Mouse (Mus musculus) hindbrain, postnatal 0 days (tissue): ENCODE results near the gene Kcnip1. TPM values are rescaled to one million over a fixed set of nuclear protein-coding genes. Genes with fewer than 3 reads are reported as not detected.

Experiments
- ATAC-seq: fragments of 200-750 bp; cut with Nextera tagmentation; 2 replicates; pipeline ENCODE4 v1.8.0; 2017; ENCODE audit warnings: mild to moderate bottlenecking, moderate TSS enrichment, moderate library complexity
- DNase-seq: peaks from one replicate; pipeline ENCODE4 v3.0.0-alpha.2; 2015; ENCODE audit warnings: low spot score
- H3K27ac ChIP-seq: fragments of 300-500 bp; sonication (generic); 2 replicates; pipeline ENCODE4 v1.5.1; 2014; ENCODE audit warnings: mild to moderate bottlenecking
- H3K27me3 ChIP-seq: fragments of 300-500 bp; sonication (generic); 2 replicates; pipeline ENCODE4 v1.6.1; 2014; ENCODE audit warnings: low read length, mixed read lengths; ENCODE audit not compliant: insufficient read depth
- H3K36me3 ChIP-seq: fragments of 300-500 bp; sonication (generic); 2 replicates; pipeline ENCODE4 v1.6.1; 2014; ENCODE audit warnings: low read length, mixed read lengths; ENCODE audit not compliant: insufficient read depth
- H3K4me1 ChIP-seq: fragments of 300-500 bp; sonication (generic); 2 replicates; pipeline ENCODE4 v1.6.1; 2014; ENCODE audit warnings: antibody characterized with exemption, low read length, mixed read lengths; ENCODE audit not compliant: insufficient read depth
- H3K4me2 ChIP-seq: fragments of 300-500 bp; sonication (generic); 2 replicates; pipeline ENCODE4 v1.6.1; 2014; ENCODE audit warnings: low read depth, mild to moderate bottlenecking, low read length, moderate library complexity, mixed read lengths
- H3K4me3 ChIP-seq: fragments of 300-500 bp; sonication (generic); 2 replicates; pipeline ENCODE4 v1.5.1; 2014; ENCODE audit warnings: low read length
- H3K9ac ChIP-seq: fragments of 300-500 bp; sonication (generic); replicated peaks from 2 replicates; pipeline ENCODE4 v1.6.1; 2014; ENCODE audit warnings: mild to moderate bottlenecking, low read length, moderate library complexity, mixed read lengths
- H3K9me3 ChIP-seq: fragments of 300-500 bp; sonication (generic); 2 replicates; pipeline ENCODE4 v1.6.1; 2016; ENCODE audit warnings: low read length, mixed read lengths
- CTCF ChIP-seq: IDR thresholded peaks from 2 replicates; pipeline ENCODE4 v1.5.1; 2016; ENCODE audit warnings: antibody characterized with exemption, control low read depth, low read depth
- WGBS: fragments of 180-500 bp; shearing (Covaris S2); extraction: QIAGEN DNeasy Blood & Tissue Kit; methylation state at CpG from one replicate; pipeline ENCODE4 v1.1.7; 2014; 5-methylcytosine and 5-hydroxymethylcytosine counted together
- polyA plus RNA-seq: library from polyadenylated mRNA; unstranded; fragments of >200 nt; fragmentation: Nextera tagmentation; extraction: Ambion mirVana; gene quantifications from 2 replicates; pipeline ENCODE4 v1.2.1, GENCODE M21; 2015
- total RNA-seq: library from RNA; depleted of rRNA; stranded (reverse); fragments of >200 nt; gene quantifications from 2 replicates; pipeline ENCODE4 v1.2.3, GENCODE M21; 2014

Gene Kcnip1
- total and polyA plus RNA-seq, 2 experiments from 2014 or later: 66.8 to 132 TPM

GRCm38 (mm10) chr11:34008702-34009101, 15.8 kb upstream of the Kcnip1 start:
- H3K36me3 ChIP-seq: no peaks in the 10 kb centered on the region
- H3K9me3 ChIP-seq: no peaks in the 10 kb centered on the region
- no peak overlapping the region for H3K4me2 ChIP-seq
- no peak overlapping the region for H3K4me3 ChIP-seq
- no peak overlapping the region for H3K9ac ChIP-seq
- peak; percentile 86 for TF ChIP-seq CTCF
- DNase-seq: peak; percentile 84
- H3K27ac ChIP-seq: no peak overlapping the region
- WGBS: 42% methylated on average over 9 of the region's 9 CpGs
- 0 out of 2 replicates have a peak, but pooled peaks have one; percentile 15 for ATAC-seq
- H3K4me1 ChIP-seq: no peaks in the 10 kb centered on the region
- H3K27me3 ChIP-seq: no peaks in the 10 kb centered on the region

GRCm38 (mm10) chr11:34008214-34008613, 15.3 kb upstream of the Kcnip1 start:
- TF ChIP-seq CTCF: no peak
- Histone ChIP-seq H3K4me2 (no peak overlapping the region), H3K36me3 (no peaks in the 10 kb centered on the region), H3K27me3 (no peaks in the 10 kb centered on the region), H3K9ac (no peak overlapping the region), H3K9me3 (no peaks in the 10 kb centered on the region), H3K4me1 (no peaks in the 10 kb centered on the region), H3K27ac (no peak overlapping the region), H3K4me3 (no peak overlapping the region)
- ATAC-seq (no peak), DNase-seq (no peak)
- WGBS: 84% methylated on average over 11 of the region's 11 CpGs

GRCm38 (mm10) chr11:34007616-34008015, 14.7 kb upstream of the Kcnip1 start:
- Histone ChIP-seq H3K27me3 (no peaks in the 10 kb centered on the region), H3K9ac (no peak overlapping the region), H3K4me3 (no peak overlapping the region), H3K4me1 (no peaks in the 10 kb centered on the region), H3K4me2 (no peak overlapping the region), H3K27ac (no peak overlapping the region), H3K9me3 (no peaks in the 10 kb centered on the region), H3K36me3 (no peaks in the 10 kb centered on the region)
- DNase-seq (no peak), ATAC-seq (no peak)
- TF ChIP-seq CTCF: no peak
- WGBS: 93% methylated on average over 2 of the region's 2 CpGs

- Histone ChIP-seq H3K4me2 (no peak overlapping the region), H3K4me1 (no peaks in the 10 kb centered on the region), H3K4me3 (no peak overlapping the region), H3K27ac (no peak overlapping the region), H3K27me3 (no peaks in the 10 kb centered on the region), H3K9me3 (no peaks in the 10 kb centered on the region), H3K9ac (no peak overlapping the region), H3K36me3 (no peaks in the 10 kb centered on the region)
- TF ChIP-seq CTCF: no peak
- WGBS: 81% methylated on average over 5 of the region's 5 CpGs
- ATAC-seq: no peak
- DNase-seq: no peak
Observed at GRCm38 (mm10) chr11:34002593-34002965, 9.6 kb upstream of the Kcnip1 start.

- DNase-seq: peak; percentile 59
- TF ChIP-seq CTCF: peak; percentile 76
- no peak for ATAC-seq
- no peaks in the 10 kb centered on the region for H3K4me1 ChIP-seq
- no peak overlapping the region for H3K4me3 ChIP-seq
- no peak overlapping the region for H3K4me2 ChIP-seq
- no peak overlapping the region for H3K27ac ChIP-seq
- 8% methylated on average over 5 of the region's 5 CpGs for WGBS
- no peak overlapping the region for H3K9ac ChIP-seq
- H3K36me3 ChIP-seq: no peaks in the 10 kb centered on the region
- no peaks in the 10 kb centered on the region for H3K27me3 ChIP-seq
- H3K9me3 ChIP-seq: no peaks in the 10 kb centered on the region
Observed at GRCm38 (mm10) chr11:34001938-34002592, 9.1 kb upstream of the Kcnip1 start.

DNA sequence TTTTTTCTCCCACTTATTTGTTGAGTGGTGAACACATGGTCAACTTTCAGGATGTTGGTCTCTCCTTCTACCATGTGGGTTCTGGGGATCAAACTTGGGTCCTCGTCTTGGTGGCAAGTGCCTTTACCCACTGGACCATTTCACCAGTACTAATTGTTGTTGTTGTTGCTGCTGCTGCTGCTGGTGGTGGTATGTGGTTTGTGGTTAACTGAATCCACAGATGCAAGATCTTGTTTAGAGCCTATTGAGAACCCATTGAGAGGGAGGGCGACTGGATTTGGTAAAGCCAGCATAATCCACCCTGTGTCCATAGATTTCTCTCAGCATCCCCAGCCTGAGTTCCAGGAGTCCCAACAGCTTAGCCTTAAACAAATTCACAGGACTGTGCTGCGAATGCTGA, 7.5 kb upstream of the Kcnip1 start:
- no peaks in the 10 kb centered on the region for H3K27me3 ChIP-seq
- H3K9ac ChIP-seq: no peak overlapping the region
- ATAC-seq: no peak
- DNase-seq: no peak
- H3K4me2 ChIP-seq: no peak overlapping the region
- WGBS: 82% methylated on average over 3 of the region's 3 CpGs
- no peak overlapping the region for H3K4me3 ChIP-seq
- H3K4me1 ChIP-seq: no peaks in the 10 kb centered on the region
- no peak for TF ChIP-seq CTCF
- no peak overlapping the region for H3K27ac ChIP-seq
- no peaks in the 10 kb centered on the region for H3K36me3 ChIP-seq
- H3K9me3 ChIP-seq: no peaks in the 10 kb centered on the region

DNA sequence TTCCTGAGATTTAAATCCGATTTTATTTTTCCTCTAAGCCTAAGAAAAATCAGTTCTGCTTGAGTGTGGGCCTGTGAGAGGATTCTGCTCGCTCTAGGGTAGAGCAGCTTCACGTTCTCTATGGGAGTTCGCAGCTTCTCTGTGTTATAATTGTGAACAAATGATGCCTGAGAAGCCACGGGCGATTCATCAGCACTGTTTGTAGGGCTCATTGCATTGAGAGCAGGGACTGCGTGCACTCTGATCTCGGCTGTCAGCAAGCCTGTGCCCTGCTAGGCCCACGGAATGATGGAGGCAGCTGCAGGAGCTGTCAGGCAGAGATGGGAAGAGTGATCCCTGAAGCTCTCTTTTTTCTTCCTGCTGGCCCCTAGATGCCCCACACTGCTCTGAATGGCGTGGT, 5.3 kb upstream of the Kcnip1 start:
- no peaks in the 10 kb centered on the region for H3K36me3 ChIP-seq
- 46% methylated on average over 10 of the region's 10 CpGs for WGBS
- no peaks in the 10 kb centered on the region for H3K27me3 ChIP-seq
- ATAC-seq: no peak
- H3K9me3 ChIP-seq: no peaks in the 10 kb centered on the region
- H3K9ac ChIP-seq: no peak overlapping the region
- TF ChIP-seq CTCF: no peak
- H3K4me1 ChIP-seq: peaks cover 3% of the 10 kb centered on the region; the same call in 1 of the 2 replicates
- no peak overlapping the region for H3K27ac ChIP-seq
- no peak overlapping the region for H3K4me2 ChIP-seq
- DNase-seq: no peak
- H3K4me3 ChIP-seq: no peak overlapping the region
